Mouse (Mus musculus) ES-Bruce4 (cell line): Measurements from ENCODE around the gene Rxfp2. TPM values are rescaled to one million over a fixed set of nuclear protein-coding genes. Genes with fewer than 3 reads are reported as not detected.

Experiments
- H3K27ac ChIP-seq: 2 replicates; pipeline ENCODE4 v1.5.1; 2012; ENCODE audit warnings: low read length, inconsistent platforms; ENCODE audit not compliant: insufficient read depth
- H3K27me3 ChIP-seq: 2 replicates; pipeline ENCODE4 v1.6.1; 2012; ENCODE audit warnings: mild to moderate bottlenecking, low read length, inconsistent platforms; ENCODE audit not compliant: control insufficient read depth, poor library complexity, insufficient read depth, severe bottlenecking
- H3K36me3 ChIP-seq: 2 replicates; pipeline ENCODE4 v1.6.1; 2012; ENCODE audit warnings: inconsistent platforms, mild to moderate bottlenecking, low read length, moderate library complexity; ENCODE audit not compliant: control insufficient read depth, poor library complexity, insufficient read depth, severe bottlenecking
- H3K4me1 ChIP-seq: one replicate; pipeline ENCODE4 v1.8.1; 2011; ENCODE audit warnings: low read length; ENCODE audit not compliant: control insufficient read depth, insufficient read depth
- H3K4me3 ChIP-seq: 2 replicates; pipeline ENCODE4 v1.5.1; 2011; ENCODE audit warnings: low read depth, mild to moderate bottlenecking, low read length
- H3K9ac ChIP-seq: 2 replicates; pipeline ENCODE4 v1.6.1; 2012; ENCODE audit warnings: low read depth, mild to moderate bottlenecking, inconsistent platforms; ENCODE audit not compliant: poor library complexity, severe bottlenecking
- H3K9me3 ChIP-seq: replicated peaks from 2 replicates; pipeline ENCODE4 v1.6.1; 2012; ENCODE audit warnings: mild to moderate bottlenecking, low read length, inconsistent platforms; ENCODE audit not compliant: control insufficient read depth, poor library complexity, insufficient read depth, severe bottlenecking
- CTCF ChIP-seq: IDR thresholded peaks from one replicate; pipeline ENCODE4 v1.8.1; 2011; ENCODE audit warnings: low read depth, low read length
- EP300 ChIP-seq: IDR thresholded peaks from 2 replicates; pipeline ENCODE4 v1.6.1; 2011; ENCODE audit warnings: low read depth, low read length; ENCODE audit not compliant: insufficient read depth
- POLR2A ChIP-seq: IDR thresholded peaks from one replicate; pipeline ENCODE4 v1.8.1; 2011; ENCODE audit warnings: low read length; ENCODE audit not compliant: insufficient read depth
- polyA plus RNA-seq: library from polyadenylated mRNA; stranded (reverse); fragments of >200 nt; gene quantifications from 2 replicates; pipeline ENCODE4 v1.2.4, GENCODE M21; 2011; ENCODE audit warnings: low read depth; ENCODE audit not compliant: missing spikeins, insufficient read depth, insufficient read length

Rxfp2 gene
- polyA plus RNA-seq, 1 experiment = 0.61 TPM

- TF ChIP-seq POLR2A (no peak), CTCF (peak; percentile 27)
Observed at GRCm38 (mm10) chr5:150070086-150070485, 51.6 kb downstream of the Rxfp2 start.

GRCm38 (mm10) chr5:150071738-150072137 is 53.3 kb downstream of the Rxfp2 start:
- H3K4me1 ChIP-seq = no peaks in the 10 kb centered on the region
- no peak overlapping the region for H3K27ac ChIP-seq
- no peaks in the 10 kb centered on the region for H3K9me3 ChIP-seq
- no peaks in the 10 kb centered on the region for H3K36me3 ChIP-seq
- H3K9ac ChIP-seq = no peak overlapping the region
- H3K4me3 ChIP-seq = no peak overlapping the region
- no peaks in the 10 kb centered on the region for H3K27me3 ChIP-seq
- TF ChIP-seq EP300 = no peak
- no peak for TF ChIP-seq CTCF
- TF ChIP-seq POLR2A = no peak

More at GRCm38 (mm10) chr5:150070086-150070485, 51.6 kb downstream of the Rxfp2 start:
- Histone ChIP-seq H3K4me1 (no peaks in the 10 kb centered on the region), H3K27ac (no peak overlapping the region), H3K4me3 (no peak overlapping the region), H3K27me3 (no peaks in the 10 kb centered on the region), H3K9ac (no peak overlapping the region), H3K9me3 (no peaks in the 10 kb centered on the region), H3K36me3 (no peaks in the 10 kb centered on the region)

- Histone ChIP-seq H3K9me3 (no peaks in the 10 kb centered on the region), H3K27me3 (no peaks in the 10 kb centered on the region), H3K9ac (no peak overlapping the region), H3K27ac (no peak overlapping the region), H3K36me3 (no peaks in the 10 kb centered on the region), H3K4me3 (no peak overlapping the region), H3K4me1 (peaks cover 2% of the 10 kb centered on the region)
- TF ChIP-seq CTCF (no peak), EP300 (no peak), POLR2A (no peak)
Observed at GRCm38 (mm10) chr5:150079866-150080797, 61.7 kb downstream of the Rxfp2 start.

GRCm38 (mm10) chr5:150082696-150083095 is 64.2 kb downstream of the Rxfp2 start:
- Histone ChIP-seq H3K36me3 (no peaks in the 10 kb centered on the region), H3K4me1 (peaks cover 2% of the 10 kb centered on the region), H3K27ac (no peak overlapping the region), H3K9ac (no peak overlapping the region), H3K4me3 (no peak overlapping the region), H3K27me3 (no peaks in the 10 kb centered on the region), H3K9me3 (peaks cover 4% of the 10 kb centered on the region; the same call in 1 of the 2 replicates)
- TF ChIP-seq CTCF (no peak), POLR2A (no peak)

GRCm38 (mm10) chr5:150083190-150083589 is 64.7 kb downstream of the Rxfp2 start:
- H3K4me1 ChIP-seq = peaks cover 2% of the 10 kb centered on the region
- no peaks in the 10 kb centered on the region for H3K27me3 ChIP-seq
- H3K27ac ChIP-seq = no peak overlapping the region
- no peaks in the 10 kb centered on the region for H3K36me3 ChIP-seq
- TF ChIP-seq EP300 = no peak
- H3K9ac ChIP-seq = no peak overlapping the region
- no peak overlapping the region for H3K4me3 ChIP-seq
- H3K9me3 ChIP-seq = peaks cover 4% of the 10 kb centered on the region; the same call in 1 of the 2 replicates

- Histone ChIP-seq H3K36me3 (no peaks in the 10 kb centered on the region), H3K4me1 (no peaks in the 10 kb centered on the region), H3K27me3 (no peaks in the 10 kb centered on the region), H3K9ac (no peak overlapping the region), H3K9me3 (no peaks in the 10 kb centered on the region), H3K27ac (no peak overlapping the region), H3K4me3 (no peak overlapping the region)
- TF ChIP-seq POLR2A (no peak), EP300 (no peak), CTCF (peak; percentile 73)
Observed at GRCm38 (mm10) chr5:150097620-150098019, 79.1 kb downstream of the Rxfp2 start.
